Mouse (Mus musculus): ENCODE measurements around the gene Fxyd1. TPM values are rescaled to one million over a fixed set of nuclear protein-coding genes. Genes with fewer than 3 reads are reported as not detected.

The Fxyd1 gene
- total RNA-seq, 2 experiments from 2014 or later: 74.1 to 90.2 TPM

GRCm38 (mm10) chr7:31030717-31031116 is 26.3 kb downstream of the Fxyd1 start:
- DNase-seq (ENCODE audit: low spot score in 2 of 2): no peak

DNA sequence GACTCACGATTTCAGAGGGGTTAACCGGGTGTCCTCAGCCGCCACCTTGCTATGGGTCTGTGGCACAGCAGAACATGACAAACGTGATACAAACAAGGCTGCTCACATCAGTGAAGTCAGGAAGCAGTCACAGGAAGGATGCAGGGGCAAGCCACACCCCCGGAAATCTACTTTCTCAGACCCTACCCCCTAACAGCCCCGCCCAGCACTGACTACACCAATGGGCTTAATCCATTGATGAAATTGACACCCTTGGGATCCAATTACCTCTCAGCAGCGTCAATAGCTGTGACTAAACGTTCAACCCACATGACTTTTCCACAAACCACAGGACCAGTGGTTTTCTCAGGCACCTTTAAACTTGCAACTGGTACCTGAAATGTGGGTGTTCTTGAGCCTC is 28.4 kb downstream of the Fxyd1 start:
- no peak for DNase-seq (ENCODE audit: low spot score in 2 of 2)

DNA sequence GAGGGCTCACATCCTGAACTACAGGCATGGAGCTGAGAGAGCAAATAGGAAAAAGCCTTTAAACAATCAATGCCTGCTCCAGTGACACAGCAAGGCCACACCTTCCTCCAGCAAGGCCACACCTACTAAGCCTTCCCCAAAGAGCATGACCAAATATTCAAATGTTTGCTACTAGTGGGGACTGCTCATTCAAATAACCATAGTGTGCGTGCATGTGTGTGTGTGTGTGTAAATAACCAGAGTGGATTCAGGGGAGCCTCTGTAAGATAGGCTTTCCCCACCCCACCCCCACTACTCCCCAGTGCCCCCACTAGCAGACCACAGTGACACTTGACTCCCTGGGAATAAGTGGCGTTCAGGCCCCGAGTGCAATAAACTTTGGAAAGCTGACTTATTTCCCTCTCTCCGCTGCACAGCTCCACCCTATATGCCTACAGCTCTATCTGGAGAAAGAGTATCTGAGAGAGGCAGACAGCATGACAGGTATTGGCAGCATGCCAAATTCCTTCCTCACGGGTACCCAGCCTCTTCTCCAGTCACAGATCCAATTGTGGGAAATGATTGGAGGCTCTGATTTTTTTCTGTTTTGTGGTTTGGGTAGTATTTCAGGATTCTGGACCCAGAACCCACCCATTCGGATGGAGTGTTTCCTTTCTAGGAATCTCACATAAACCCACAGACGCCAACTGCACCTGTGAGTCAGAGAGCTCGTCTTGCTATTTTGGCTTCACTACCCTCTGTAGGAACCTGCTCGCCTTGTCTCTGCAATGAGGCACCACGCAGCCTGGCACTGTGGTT is 39.7 kb downstream of the Fxyd1 start:
- peak; percentile 78 to 83 for DNase-seq (ENCODE audit: low spot score in 2 of 2)

DNA sequence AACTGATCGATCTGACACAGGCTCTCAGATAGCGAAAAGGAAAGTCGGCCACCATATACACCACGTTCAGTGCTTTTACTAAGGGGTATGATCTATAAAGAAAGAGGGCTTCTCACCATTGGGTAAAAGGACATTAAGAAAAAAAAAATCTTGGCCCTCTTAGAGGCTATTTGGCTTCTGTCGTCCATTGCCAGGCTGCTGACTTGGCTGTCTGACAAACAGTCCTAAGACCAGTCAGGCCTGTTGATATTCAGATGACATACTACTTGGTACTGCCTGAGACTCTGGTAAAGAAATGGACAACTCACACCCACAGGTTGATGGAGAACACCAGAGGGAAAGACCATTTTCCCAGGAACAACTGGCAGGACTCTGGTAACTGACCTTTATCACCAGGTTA is 44.0 kb downstream of the Fxyd1 start:
- no peak for DNase-seq (ENCODE audit: low spot score in 2 of 2)

DNA sequence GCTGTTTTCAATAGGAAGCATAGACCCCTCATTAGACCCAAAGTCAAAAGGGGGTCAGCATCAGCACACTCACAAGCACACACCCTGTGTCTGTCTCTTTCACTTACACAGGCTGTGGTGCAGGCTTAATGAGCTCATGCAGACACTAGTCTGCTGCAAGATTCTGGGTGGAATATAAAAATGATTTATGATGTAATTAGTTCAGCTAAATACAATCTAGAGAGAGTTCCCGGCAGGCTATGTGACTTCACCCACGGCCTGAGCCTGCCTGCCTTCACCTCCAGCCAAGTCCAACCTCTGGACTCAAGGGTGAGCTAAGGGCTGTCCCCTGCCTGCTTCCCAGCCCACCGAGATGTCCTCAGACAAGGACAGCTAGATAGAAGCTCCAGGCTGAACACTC is 48.1 kb downstream of the Fxyd1 start:
- DNase-seq (ENCODE audit: low spot score in 2 of 2): no peak

DNA sequence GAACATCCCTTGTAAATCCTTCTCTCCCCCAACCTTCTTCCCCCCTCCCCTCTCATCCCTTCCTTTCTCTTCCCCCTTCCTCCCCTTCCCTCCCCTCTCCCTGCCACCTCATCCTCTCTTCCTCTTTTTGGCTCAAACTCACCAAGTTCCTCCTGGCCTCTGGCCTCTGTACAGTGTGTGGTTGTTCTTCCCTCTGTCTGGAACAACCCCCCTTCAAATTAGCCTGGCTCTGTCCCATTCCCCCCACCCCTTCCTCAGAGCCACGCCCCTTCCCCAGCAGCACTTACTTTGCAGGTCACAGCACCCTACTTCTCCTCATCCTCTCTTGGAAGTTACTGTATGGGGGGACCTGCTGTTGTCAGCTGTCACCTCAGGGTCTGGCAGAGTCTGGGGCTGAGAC is 48.8 kb downstream of the Fxyd1 start:
- no peak for DNase-seq (ENCODE audit: low spot score in 2 of 2)

DNA sequence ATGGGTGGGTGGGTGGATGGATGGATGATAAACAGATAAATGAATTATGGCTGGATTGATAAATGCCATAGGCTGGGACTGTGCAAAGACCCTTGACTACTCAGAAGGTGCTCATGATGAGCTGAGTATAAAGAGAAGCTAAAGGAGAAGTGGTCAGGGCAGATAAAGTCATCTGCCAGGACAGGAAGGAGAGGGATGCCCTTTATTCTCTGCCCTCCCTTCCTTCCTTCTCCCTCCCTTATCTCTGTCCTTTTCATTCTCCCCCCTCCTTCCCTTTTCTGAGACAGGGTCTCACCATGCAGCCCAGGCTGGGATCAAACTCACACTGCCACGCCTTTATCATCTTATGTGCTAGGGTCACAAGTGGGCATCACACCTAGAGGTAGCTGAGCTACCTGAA is 49.2 kb downstream of the Fxyd1 start:
- no peak for DNase-seq (ENCODE audit: low spot score in 2 of 2)

DNA sequence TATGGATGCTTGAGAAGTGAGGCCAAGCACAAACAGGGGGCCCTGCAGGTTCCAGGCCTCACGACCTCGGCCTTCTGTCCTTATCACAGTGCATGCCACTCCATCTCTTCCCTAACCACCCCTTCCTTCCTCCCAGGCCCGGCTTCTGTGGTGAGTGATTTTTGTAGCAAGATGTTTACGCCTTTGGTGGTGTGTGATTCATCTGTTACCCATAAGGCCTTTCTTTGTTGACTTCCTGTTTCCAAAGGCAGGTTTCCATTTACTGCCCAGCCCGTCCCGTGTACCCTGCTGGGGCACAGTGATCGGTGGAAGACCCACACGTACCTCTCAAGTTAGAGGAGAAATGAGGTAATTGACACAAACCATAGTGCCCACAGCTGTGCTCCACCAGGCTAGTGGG is 54.3 kb downstream of the Fxyd1 start:
- no peak for DNase-seq (ENCODE audit: low spot score in 2 of 2)

Small RNA genes lying within 50 kb of the gene (microRNA-seq; reads per million reads assigned to microRNA genes)
- 0 reads per million in 2 experiments for gene Mir7050

Other genes starting within 250 kb of the Fxyd1 start
- gene Ffar2, start 233.4 kb downstream of the Fxyd1 start, total RNA-seq (2021): not detected
- not detected for gene Ffar3, start 201.0 kb downstream of the Fxyd1 start, total RNA-seq (2021)
- gene Ffar1, start 195.6 kb downstream of the Fxyd1 start, total RNA-seq (2021): not detected
- gene Cd22, start 176.9 kb downstream of the Fxyd1 start, total RNA-seq (2021): under 1 TPM in 1 of 2 experiments, not detected in 1; 0.09 TPM
- gene Mag, start 142.3 kb downstream of the Fxyd1 start, total RNA-seq (2021): 100 to 1,000 TPM in 1 of 2 experiments, 10 to 100 TPM in 1; 91.4 to 101 TPM
- gene Hamp2, start 132.5 kb downstream of the Fxyd1 start, total RNA-seq (2021): not detected
- not detected for gene Hamp, start 113.2 kb downstream of the Fxyd1 start, total RNA-seq (2021)
- gene Usf2, start 100.4 kb downstream of the Fxyd1 start, total RNA-seq (2021): 100 to 1,000 TPM; 123 to 124 TPM
- 10 to 100 TPM in 1 of 2 experiments, 1 to 10 TPM in 1; 8.2 to 10.7 TPM for gene Lsr, start 83.7 kb downstream of the Fxyd1 start, total RNA-seq (2021)
- gene Fam187b, start 83.4 kb downstream of the Fxyd1 start, total RNA-seq (2021): under 1 TPM in 1 of 2 experiments, not detected in 1; 0.28 TPM
- gene Fxyd5, start 14.7 kb downstream of the Fxyd1 start, total RNA-seq (2021): 10 to 100 TPM; 35.5 to 36.7 TPM
- gene Fxyd7, start 5.7 kb downstream of the Fxyd1 start, total RNA-seq (2021): 100 to 1,000 TPM; 148 to 187 TPM
- 10 to 100 TPM; 32.9 to 35.9 TPM for gene Lgi4, start 2.1 kb upstream of the Fxyd1 start, total RNA-seq (2021)
- gene Fxyd3, start 19.5 kb upstream of the Fxyd1 start, total RNA-seq (2021): 1 to 10 TPM in 1 of 2 experiments, not detected in 1; 1.2 TPM
- 1 to 10 TPM; 4.6 to 4.8 TPM for gene Hpn, start 58.1 kb upstream of the Fxyd1 start, total RNA-seq (2021)
- 100 to 1,000 TPM; 805 to 862 TPM for gene Scn1b, start 69.8 kb upstream of the Fxyd1 start, total RNA-seq (2021)
- 100 to 1,000 TPM; 105 to 106 TPM for gene Gramd1a, start 98.7 kb upstream of the Fxyd1 start, total RNA-seq (2021)
- not detected for gene Scgb2b2, start 233.3 kb upstream of the Fxyd1 start, total RNA-seq (2021)
- gene Scgb1b2, start 234.6 kb upstream of the Fxyd1 start, total RNA-seq (2021): not detected